Mouse (Mus musculus) liver (tissue): ENCODE data around the gene Mtmr10.

Experiments used
- DNase-seq: peaks from one replicate; pipeline ENCODE4 v3.0.0-alpha.2; 2020; ENCODE audit warnings: mixed read lengths

Mtmr10 gene

DNA sequence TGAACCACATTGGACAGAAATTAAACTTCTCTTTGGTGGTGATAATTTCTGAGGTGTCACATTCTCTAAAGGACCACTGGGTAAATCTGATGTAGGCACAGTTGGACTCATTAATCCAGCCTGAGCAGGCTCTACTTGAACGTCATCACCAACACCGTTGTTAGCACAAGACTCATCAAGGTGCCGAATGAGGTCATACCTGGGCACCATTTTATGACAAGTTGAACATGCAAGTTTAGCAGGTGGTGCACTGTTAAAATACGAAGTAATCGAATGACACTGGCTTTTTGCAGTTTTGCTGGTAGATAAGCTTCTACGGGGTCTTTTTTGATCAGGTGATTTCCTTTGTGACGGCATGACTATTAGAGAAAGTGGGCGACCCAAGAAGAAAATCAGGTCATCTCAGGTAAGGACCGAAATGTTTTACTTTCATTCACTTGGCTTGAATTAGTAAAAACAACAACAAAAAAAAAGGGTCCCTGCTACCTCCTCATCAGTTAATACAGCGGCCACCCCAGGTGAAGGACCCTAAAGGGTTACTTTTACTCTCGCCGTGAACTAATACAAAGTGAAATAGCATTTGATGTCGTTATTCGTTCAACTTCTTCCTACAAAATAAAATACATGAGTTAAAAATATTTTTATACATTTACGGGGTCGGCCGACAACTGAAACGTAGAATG, 85.8 kb downstream of the Mtmr10 start:
- no peak for DNase-seq

GRCm38 (mm10) chr7:64373830-64374562, 86.5 kb downstream of the Mtmr10 start, which contains the start of gene Fan1:
Gene Fan1, minus strand, starts transcription at chr7:64374095.
- peak; percentile 87 for DNase-seq
